Mouse (Mus musculus) hindbrain, embryonic 12.5 days (tissue): Measurements from ENCODE around the gene Abcc3. TPM values are rescaled to one million over a fixed set of nuclear protein-coding genes. Genes with fewer than 3 reads are reported as not detected.

Experiments
- ATAC-seq: fragments of 200-750 bp; cut with Nextera tagmentation; 2 replicates; pipeline ENCODE4 v1.8.0; 2017; ENCODE audit warnings: moderate TSS enrichment; ENCODE audit not compliant: low FRiP score
- H3K27ac ChIP-seq: fragments of 300-500 bp; sonication (generic); 2 replicates; pipeline ENCODE4 v1.5.1; 2016; ENCODE audit warnings: mild to moderate bottlenecking
- H3K27me3 ChIP-seq: fragments of 300-500 bp; sonication (generic); 2 replicates; pipeline ENCODE4 v1.6.1; 2016; ENCODE audit warnings: mild to moderate bottlenecking
- H3K36me3 ChIP-seq: fragments of 300-500 bp; sonication (generic); 2 replicates; pipeline ENCODE4 v1.6.1; 2016; ENCODE audit warnings: mild to moderate bottlenecking
- H3K4me1 ChIP-seq: fragments of 300-500 bp; sonication (generic); 2 replicates; pipeline ENCODE4 v1.6.1; 2016
- H3K4me2 ChIP-seq: fragments of 300-500 bp; sonication (generic); replicated peaks from 2 replicates; pipeline ENCODE4 v1.6.1; 2016; ENCODE audit warnings: mild to moderate bottlenecking
- H3K4me3 ChIP-seq: fragments of 300-500 bp; sonication (generic); 2 replicates; pipeline ENCODE4 v1.5.1; 2016; ENCODE audit warnings: mild to moderate bottlenecking
- H3K9ac ChIP-seq: fragments of 300-500 bp; sonication (generic); 2 replicates; pipeline ENCODE4 v1.6.1; 2016; ENCODE audit warnings: mild to moderate bottlenecking, moderate library complexity
- H3K9me3 ChIP-seq: fragments of 300-500 bp; sonication (generic); replicated peaks from 2 replicates; pipeline ENCODE4 v1.6.1; 2016; ENCODE audit warnings: mild to moderate bottlenecking
- WGBS: fragments of 180-500 bp; shearing (Covaris S2); methylation state at CpG from one replicate; pipeline ENCODE4 v1.1.7; 2016; 5-methylcytosine and 5-hydroxymethylcytosine counted together
- polyA plus RNA-seq: library from polyadenylated mRNA; unstranded; fragments of >200 nt; fragmentation: Nextera tagmentation; extraction: Ambion mirVana; gene quantifications from 2 replicates; pipeline ENCODE4 v1.2.1, GENCODE M21; 2016

Gene Abcc3
- polyA plus RNA-seq, 1 experiment from 2014 or later = 0.81 TPM

DNA sequence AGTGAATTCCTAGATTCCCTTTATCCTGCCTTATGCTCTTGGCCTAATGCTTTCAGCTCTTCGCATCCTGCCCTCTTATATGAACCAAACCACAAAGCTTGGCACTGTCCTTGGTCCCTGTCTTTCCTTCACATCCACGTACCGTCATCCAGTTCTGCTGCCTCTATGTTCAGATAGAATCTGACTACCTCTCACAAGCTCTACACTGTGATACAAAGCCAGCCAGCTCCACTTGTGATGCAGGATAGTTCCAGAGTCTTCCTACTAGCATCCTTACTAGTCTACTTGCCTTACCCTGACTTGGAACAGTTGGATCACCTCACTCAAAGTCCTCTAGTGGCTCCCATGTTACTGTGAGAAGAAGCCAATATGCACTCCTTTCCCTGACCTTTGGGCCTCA lies 62.6 kb downstream of the Abcc3 start:
- Histone ChIP-seq H3K9ac (no peak overlapping the region), H3K9me3 (no peaks in the 10 kb centered on the region), H3K4me2 (no peak overlapping the region), H3K4me3 (no peak overlapping the region), H3K36me3 (peaks cover 8% of the 10 kb centered on the region), H3K4me1 (peaks cover 26% of the 10 kb centered on the region), H3K27me3 (no peaks in the 10 kb centered on the region), H3K27ac (no peak overlapping the region)
- WGBS = 91% methylated on average over 3 of the region's 3 CpGs
- no peak for ATAC-seq

DNA sequence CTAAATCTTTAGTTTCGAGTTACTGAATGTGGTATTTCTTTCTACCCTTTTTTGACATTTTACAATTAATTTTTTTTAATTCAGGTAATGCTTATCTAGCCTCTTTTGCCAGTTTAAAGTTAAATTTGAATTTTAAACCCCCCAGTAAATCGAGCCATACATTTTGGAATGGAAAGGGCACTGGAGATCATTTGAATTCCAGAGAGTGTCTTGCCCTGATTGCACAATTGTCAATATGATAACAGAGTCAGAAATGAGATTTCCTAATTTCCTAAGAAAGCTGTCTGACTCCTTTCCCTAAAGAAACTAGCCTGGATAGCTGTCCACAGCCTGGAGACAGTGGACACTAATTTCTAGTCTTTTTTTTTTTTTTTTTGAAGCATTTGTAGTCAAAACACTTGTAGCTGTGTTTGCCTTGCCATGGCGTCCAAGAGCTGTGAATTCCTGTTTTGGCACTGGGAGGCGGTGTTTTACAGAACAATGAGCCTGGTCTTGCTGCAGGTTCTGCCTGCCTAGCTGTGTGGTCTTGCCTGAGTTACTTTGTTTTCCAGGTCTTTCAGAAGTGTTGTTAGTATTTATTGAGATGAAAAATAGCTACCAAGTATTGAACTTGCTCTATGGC lies 63.4 kb downstream of the Abcc3 start:
- no peak overlapping the region for H3K4me3 ChIP-seq
- H3K4me2 ChIP-seq = peak overlapping the region; percentile 71; the same call in 1 of the 2 replicates
- ATAC-seq = no peak
- H3K9ac ChIP-seq = no peak overlapping the region
- H3K27ac ChIP-seq = no peak overlapping the region
- no peaks in the 10 kb centered on the region for H3K27me3 ChIP-seq
- WGBS = 49% methylated on average over 4 of the region's 4 CpGs
- H3K4me1 ChIP-seq = peaks cover 26% of the 10 kb centered on the region
- H3K36me3 ChIP-seq = peaks cover 2% of the 10 kb centered on the region
- no peaks in the 10 kb centered on the region for H3K9me3 ChIP-seq

DNA sequence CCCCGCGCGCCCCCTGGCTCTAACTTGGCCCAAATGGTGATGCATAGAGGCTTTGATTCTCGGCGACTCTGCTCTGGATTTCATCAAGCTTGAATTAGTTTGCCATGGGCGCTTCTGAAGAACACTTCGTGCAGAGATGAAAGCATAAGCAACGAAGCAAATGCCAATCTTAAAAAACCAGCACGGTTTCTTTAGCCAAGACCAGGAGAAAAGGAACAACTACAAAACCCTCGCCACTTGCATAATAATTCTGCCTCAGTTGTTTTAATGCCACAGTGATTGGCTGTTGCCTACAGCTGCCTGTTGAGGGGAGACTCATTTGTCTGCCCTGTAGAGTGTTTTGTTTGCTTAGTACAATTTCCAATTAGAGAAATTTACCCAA lies 64.2 kb downstream of the Abcc3 start:
- Histone ChIP-seq H3K4me3 (peak overlapping the region; percentile 62), H3K4me1 (peaks cover 26% of the 10 kb centered on the region)
- WGBS = 2% methylated on average over 10 of the region's 10 CpGs

DNA sequence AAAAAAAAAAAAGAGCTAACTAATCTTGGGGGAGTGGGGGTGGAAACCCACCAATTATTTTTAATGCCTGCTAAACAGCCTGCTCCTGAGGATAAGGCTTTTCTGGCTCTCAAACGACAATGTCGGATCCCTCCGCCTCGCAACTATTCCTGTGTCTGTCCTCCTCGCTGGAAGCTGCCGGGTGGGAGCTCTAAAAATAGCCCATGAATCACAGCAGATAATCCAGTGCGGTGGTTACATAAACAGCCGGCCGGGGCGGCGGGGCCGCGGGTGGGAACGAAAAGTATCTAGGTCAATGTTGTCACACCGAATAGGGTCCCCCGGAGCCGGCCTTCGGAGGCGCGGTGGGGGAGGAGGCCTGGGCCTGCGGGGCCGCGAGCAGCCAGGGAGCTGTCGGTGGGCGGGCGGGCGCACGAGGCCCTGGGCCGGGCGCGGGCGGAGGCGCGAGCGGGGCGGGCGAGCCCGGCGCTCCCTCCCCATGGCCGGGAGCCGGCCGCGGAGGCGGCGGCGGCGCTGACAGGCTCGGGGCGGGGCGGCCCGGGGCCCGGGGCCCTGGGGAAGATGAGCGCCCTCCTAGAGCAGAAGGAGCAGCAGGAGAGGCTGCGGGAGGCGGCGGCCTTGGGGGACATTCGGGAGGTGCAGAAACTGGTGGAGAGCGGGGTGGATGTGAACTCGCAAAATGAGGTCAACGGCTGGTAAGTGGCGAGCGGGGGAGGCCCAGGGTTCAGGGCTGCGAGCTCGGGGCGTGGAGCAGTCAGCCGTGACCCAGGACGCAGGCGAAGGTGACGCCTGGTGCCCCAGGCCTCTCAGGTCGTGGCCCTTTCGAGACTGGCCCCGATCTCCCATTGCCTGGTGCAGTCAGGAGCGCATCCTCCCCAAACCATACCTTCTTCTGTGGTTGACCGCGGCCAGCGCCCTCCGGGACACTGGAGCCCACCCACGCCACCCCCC lies 64.8 kb downstream of the Abcc3 start, which contains the start of gene Ankrd40:
Gene Ankrd40, plus strand, starts transcription at position 309 of the 951 bp plus-strand sequence.
- peak within 1 kb of the TSS; percentile 98 for H3K27ac ChIP-seq
- no peaks in the 10 kb centered on the region for H3K9me3 ChIP-seq
- H3K4me3 ChIP-seq = peak within 1 kb of the TSS; percentile 62
- H3K9ac ChIP-seq = peak within 1 kb of the TSS; percentile 85
- no peaks in the 10 kb centered on the region for H3K27me3 ChIP-seq
- no peaks in the 10 kb centered on the region for H3K36me3 ChIP-seq
- peaks cover 26% of the 10 kb centered on the region for H3K4me1 ChIP-seq
- peak within 1 kb of the TSS; percentile 71 for H3K4me2 ChIP-seq
- 2% methylated on average over 64 of the region's 78 CpGs for WGBS
- ATAC-seq = peak; percentile 88

More for the DNA sequence above, 64.2 kb downstream of the Abcc3 start:
- Histone ChIP-seq H3K27ac (peak overlapping the region; percentile 98), H3K9me3 (no peaks in the 10 kb centered on the region), H3K27me3 (no peaks in the 10 kb centered on the region), H3K9ac (peak overlapping the region; percentile 85), H3K4me2 (peak overlapping the region; percentile 71), H3K36me3 (no peaks in the 10 kb centered on the region)
- ATAC-seq = no peak

DNA sequence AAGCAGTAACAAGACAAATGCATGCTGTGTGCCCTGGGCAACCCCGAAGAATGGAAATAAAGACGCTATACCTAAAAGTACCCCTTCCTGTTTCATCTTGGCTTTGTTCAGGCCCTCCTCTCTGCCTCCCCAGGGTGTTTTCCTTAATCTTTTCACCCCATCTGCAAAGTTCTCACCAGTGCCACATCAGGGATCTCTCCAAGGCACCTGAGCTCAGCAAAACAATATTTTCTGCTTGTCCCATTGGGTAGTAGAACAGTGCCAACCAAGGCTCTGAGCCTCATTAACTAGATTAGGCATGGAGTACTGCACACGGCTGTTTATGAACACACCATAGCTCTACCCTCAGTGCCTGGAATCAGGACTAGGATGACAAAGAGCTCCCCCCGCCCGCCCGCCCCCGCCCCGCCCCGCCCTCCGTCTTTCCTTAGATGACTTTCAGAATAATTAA lies 65.8 kb downstream of the Abcc3 start:
- Histone ChIP-seq H3K36me3 (no peaks in the 10 kb centered on the region), H3K4me2 (peak overlapping the region; percentile 71), H3K27me3 (no peaks in the 10 kb centered on the region), H3K9ac (peak overlapping the region; percentile 85), H3K9me3 (no peaks in the 10 kb centered on the region), H3K27ac (peak overlapping the region; percentile 98), H3K4me1 (peaks cover 28% of the 10 kb centered on the region), H3K4me3 (peak overlapping the region; percentile 62)
- 2% methylated on average over 10 of the region's 10 CpGs for WGBS
- ATAC-seq = peak; percentile 86

DNA sequence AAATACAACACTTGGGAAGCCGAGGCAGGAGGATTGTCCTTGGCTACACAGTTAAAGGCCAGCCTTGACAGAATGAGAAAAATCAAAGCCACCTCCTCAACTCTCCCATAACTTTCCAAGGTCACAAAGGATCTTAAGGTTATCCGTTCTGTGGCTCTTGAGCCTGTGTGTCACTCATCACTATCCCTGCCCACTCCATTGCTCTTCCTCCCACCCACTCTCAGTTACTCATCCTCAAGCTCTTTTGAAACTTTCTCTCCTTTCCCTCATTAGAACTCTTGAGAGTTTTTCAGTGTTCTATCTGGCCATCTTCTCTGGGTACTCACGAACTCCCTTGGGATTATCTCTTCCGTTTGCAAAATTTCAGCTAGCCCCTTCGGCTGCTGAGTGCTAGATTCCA lies 68.2 kb downstream of the Abcc3 start:
- WGBS = 86% methylated on average over 5 of the region's 5 CpGs
- Histone ChIP-seq H3K4me3 (no peak overlapping the region), H3K9ac (no peak overlapping the region), H3K4me1 (peaks cover 22% of the 10 kb centered on the region), H3K9me3 (no peaks in the 10 kb centered on the region), H3K36me3 (no peaks in the 10 kb centered on the region), H3K4me2 (no peak overlapping the region), H3K27me3 (no peaks in the 10 kb centered on the region), H3K27ac (no peak overlapping the region)
- ATAC-seq = no peak

DNA sequence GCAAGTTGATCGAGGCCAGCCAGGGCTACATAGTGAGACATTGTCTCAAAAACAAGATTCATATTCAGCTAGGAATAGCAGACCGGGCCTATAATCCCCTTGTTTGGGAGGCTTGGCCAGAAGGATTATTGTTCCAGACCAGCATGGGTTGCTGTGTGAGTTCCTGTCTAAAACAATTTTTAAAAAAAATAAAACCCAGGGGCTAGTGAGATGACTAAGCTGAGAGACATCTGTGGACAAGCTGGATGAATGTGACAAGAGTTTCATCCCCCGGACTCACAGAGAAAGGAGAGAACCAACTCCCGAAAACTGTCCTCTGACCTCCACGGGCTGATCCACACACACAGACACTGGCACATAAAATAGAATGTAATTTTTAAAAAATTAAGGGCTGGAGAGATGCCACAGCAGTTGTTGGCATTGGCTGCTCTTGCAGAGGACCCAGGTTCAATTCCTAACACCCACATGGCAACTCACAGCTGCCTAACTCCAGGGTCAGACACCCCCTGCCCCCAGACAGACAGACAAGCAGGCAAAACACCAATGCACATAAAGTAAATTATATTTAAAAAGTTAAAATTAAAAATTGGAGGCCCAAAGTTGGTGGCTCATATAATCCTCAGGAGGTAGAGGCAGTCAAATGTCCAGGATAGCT lies 69.4 kb downstream of the Abcc3 start:
- Histone ChIP-seq H3K27ac (no peak overlapping the region; the same call in 1 of the 2 replicates), H3K4me2 (no peak overlapping the region), H3K4me3 (no peak overlapping the region), H3K9ac (no peak overlapping the region), H3K27me3 (no peaks in the 10 kb centered on the region), H3K9me3 (no peaks in the 10 kb centered on the region), H3K4me1 (peaks cover 23% of the 10 kb centered on the region), H3K36me3 (no peaks in the 10 kb centered on the region)
- ATAC-seq = no peak
- WGBS = 79% methylated on average over 5 of the region's 5 CpGs

DNA sequence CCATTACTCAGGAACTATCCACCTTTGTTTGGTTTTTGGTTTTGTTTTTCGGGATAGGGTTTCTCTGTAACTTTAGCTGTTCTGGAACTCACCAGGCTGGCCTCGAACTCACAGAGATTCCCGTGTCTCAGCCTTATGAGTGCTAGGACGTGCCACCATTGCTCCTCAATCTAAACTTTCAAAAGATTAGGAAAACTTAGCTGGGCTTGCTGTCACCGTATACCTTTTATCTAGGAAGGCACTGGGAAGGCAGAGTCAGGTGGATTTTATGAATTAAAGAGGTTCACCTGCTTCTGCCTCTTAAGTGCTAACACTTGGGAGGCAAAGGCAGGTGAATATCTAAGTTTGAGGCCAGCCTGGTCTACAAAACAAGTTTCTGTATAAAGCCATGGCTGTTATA lies 70.2 kb downstream of the Abcc3 start:
- Histone ChIP-seq H3K27ac (peak overlapping the region; percentile 92), H3K4me2 (peak overlapping the region; percentile 86), H3K9me3 (no peaks in the 10 kb centered on the region), H3K27me3 (no peaks in the 10 kb centered on the region), H3K4me3 (peak overlapping the region; percentile 98), H3K9ac (peak overlapping the region; percentile 99), H3K4me1 (peaks cover 25% of the 10 kb centered on the region), H3K36me3 (no peaks in the 10 kb centered on the region)
- WGBS = 48% methylated on average over 5 of the region's 5 CpGs
- no peak for ATAC-seq

DNA sequence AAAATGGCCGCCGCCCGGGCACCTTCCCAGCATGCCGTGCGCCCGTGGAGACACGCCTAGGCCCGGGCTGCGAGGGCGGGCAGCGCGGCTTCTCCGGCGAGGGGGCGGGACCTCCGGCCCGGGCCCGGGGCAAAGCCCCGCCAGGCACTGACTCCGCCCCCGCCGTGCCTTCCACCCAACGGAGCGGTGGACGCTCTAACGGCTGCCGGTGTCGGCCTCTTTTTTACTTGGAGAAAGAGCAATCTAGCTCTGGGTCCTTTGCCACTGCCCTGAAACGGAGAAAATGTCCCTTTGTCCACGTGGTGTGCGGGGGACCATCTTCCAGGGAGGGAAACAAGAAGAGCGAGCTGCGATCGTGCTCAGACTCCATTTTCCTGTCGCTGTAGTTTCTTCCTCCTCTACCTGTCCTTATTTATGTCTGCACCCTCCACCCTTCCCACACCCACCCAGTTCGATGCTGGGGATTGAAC lies 70.8 kb downstream of the Abcc3 start, which contains the start of gene Luc7l3:
Gene Luc7l3, minus strand, starts transcription at position 58 of the 470 bp plus-strand sequence.
- Histone ChIP-seq H3K27ac (peak within 1 kb of the TSS; percentile 92), H3K4me1 (peaks cover 29% of the 10 kb centered on the region), H3K4me2 (peak within 1 kb of the TSS; percentile 86), H3K27me3 (no peaks in the 10 kb centered on the region), H3K4me3 (peak within 1 kb of the TSS; percentile 98), H3K36me3 (no peaks in the 10 kb centered on the region), H3K9me3 (no peaks in the 10 kb centered on the region), H3K9ac (peak within 1 kb of the TSS; percentile 99)
- peak; percentile 94 for ATAC-seq
- WGBS = 0% methylated on average over 36 of the region's 36 CpGs

DNA sequence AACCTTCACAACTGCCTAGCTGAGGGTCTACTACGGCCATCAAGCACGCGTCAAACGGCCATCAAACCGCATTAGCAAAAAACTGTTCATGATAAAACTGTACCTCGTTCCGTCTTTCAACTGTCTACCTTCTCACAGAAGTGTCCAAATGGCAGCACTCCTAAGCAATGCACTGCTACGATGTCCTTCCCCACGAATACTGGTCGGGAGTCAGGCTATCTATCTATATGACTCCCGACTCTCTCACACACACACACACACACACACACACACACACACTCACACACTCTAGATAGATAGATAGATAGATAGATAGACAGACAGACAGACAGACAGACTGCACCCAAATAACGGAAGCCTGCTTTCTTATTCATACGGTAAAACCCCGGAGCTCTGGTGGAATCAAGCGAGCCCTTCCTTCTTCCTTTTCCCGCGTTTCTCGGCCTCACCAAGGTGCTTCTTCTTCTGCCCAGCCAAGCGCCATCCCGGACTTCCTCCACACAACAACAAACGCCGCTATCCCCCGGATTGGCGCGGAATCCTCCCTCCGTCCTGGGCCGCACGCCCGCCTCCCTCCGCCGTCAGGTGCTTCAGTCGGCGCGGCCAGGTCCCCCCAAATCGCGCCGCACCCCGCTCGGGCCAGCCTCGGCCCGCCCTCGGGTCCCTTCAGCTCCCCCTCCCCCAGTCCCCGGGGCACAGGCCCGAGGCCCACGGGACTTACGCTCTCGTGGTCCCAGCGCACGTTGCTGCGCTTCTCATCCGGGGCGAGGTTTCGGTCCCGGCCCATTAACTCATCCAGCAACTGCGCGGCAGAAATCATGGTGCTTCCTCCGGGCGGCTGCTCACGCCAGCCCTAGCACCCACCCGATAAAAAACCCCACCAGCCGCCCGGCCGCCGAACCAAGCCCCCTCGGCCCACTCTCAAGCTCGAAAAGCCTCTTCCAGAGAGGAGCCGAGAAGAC lies 71.5 kb downstream of the Abcc3 start:
- Histone ChIP-seq H3K36me3 (no peaks in the 10 kb centered on the region), H3K9me3 (no peaks in the 10 kb centered on the region), H3K27me3 (no peaks in the 10 kb centered on the region), H3K4me1 (peaks cover 31% of the 10 kb centered on the region), H3K4me3 (peak overlapping the region; percentile 98), H3K4me2 (peak overlapping the region; percentile 86), H3K9ac (peak overlapping the region; percentile 99), H3K27ac (peak overlapping the region; percentile 92)
- ATAC-seq = peak; percentile 82
- under 1% methylated on average over 67 of the region's 67 CpGs for WGBS

DNA sequence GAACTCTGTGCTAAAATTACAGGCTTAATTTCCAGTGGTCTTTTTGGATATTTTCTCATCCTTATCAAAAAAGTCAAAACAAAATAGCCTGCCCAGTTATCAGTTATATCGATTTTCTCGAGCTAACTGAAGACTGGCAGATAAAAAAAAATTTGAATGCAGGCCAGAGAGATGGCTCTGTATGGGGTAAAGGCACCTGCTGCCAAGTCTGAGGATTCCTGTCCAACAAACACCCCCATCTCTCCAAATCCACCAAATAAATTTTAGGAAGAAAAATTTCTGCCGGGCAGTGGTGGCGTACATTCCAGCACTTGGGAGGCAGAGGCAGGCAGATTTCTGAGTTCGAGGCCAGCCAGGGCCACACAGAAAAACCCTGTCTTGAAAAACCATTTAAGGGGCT lies 74.7 kb downstream of the Abcc3 start:
- Histone ChIP-seq H3K4me3 (no peak overlapping the region), H3K4me2 (no peak overlapping the region), H3K27me3 (no peaks in the 10 kb centered on the region), H3K9ac (no peak overlapping the region), H3K36me3 (no peaks in the 10 kb centered on the region), H3K9me3 (no peaks in the 10 kb centered on the region), H3K4me1 (peaks cover 45% of the 10 kb centered on the region), H3K27ac (no peak overlapping the region)
- no peak for ATAC-seq
- 95% methylated on average over 5 of the region's 5 CpGs for WGBS
